Mouse (Mus musculus) urinary bladder, postnatal 10 days (tissue): ENCODE data around the gene Tnfsf9.

ENCODE experiments used
- DNase-seq: peaks from one replicate; pipeline ENCODE4 v3.0.0; 2022; ENCODE audit warnings: low spot score

The Tnfsf9 gene

DNA sequence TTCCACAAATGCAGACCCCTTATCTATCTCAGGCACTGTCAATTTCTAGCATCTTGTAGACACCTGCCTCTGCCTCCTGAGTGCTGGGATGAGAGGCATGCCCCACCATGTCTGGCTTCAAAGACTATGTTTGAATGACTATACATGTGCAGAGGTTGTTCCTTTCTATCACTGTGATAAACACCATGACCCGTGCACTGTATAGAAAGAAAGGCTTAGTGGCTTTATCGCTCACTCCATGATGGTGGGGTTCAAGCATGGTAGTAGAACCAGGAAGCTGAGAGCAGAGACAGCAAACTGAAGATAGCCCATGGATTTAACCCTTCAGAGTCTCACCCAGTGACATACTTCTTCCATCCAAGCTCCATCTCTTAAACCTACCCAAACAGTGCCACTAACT, 29.6 kb downstream of the Tnfsf9 start:
- DNase-seq, result no peak

- no peak for DNase-seq
Measured at GRCm38 (mm10) chr17:57135635-57136034, 30.5 kb downstream of the Tnfsf9 start.

DNA sequence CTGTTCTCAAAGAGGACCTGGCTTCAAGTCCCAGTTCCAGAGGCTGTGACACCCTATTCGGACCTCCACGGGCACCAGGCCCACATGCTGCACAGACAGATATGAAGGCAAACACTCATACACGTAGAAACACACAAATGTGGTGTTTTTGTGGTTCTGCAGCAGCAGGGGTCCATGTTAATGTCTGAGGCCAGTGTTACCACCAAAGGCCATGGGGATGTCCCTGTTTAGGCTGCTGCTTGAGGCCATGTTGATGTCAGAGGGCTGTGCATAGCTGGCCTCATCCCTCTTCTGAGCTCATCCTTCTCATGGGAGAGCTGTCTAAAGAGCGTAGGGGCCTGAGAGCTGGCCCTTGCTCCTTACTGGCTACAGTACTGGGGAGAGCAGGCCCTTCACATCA, 33.6 kb downstream of the Tnfsf9 start:
- DNase-seq, result no peak

DNA sequence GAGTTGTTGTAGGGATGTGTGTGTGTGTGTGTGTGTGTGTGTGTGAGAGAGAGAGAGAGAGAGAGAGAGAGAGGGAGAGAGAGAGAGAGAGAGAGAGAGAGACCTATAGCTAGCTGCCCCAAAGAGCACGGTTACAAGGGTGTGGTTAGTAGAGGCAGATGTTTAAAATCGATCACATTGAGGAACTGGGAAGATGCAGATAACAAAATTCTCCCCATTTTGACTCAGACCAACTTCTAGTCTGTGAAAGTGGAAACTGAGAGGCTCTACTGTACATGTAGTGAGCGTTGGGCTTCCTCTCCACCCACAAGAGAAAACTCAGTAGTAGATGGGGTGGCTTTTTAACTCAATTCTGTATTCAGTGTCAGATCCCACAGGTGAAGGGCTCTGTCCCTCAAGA, 34.6 kb downstream of the Tnfsf9 start:
- DNase-seq, result no peak

GRCm38 (mm10) chr17:57143704-57144103, 38.6 kb downstream of the Tnfsf9 start:
- no peak for DNase-seq

GRCm38 (mm10) chr17:57145115-57145514, 40.0 kb downstream of the Tnfsf9 start:
- no peak for DNase-seq

GRCm38 (mm10) chr17:57148343-57148742, 43.2 kb downstream of the Tnfsf9 start:
- no peak for DNase-seq

GRCm38 (mm10) chr17:57148994-57149803, 44.1 kb downstream of the Tnfsf9 start, which contains the start of gene Cd70:
Gene Cd70 (minus strand): TSS chr17:57149777.
- no peak for DNase-seq

GRCm38 (mm10) chr17:57153006-57153405, 47.9 kb downstream of the Tnfsf9 start:
- no peak for DNase-seq

DNA sequence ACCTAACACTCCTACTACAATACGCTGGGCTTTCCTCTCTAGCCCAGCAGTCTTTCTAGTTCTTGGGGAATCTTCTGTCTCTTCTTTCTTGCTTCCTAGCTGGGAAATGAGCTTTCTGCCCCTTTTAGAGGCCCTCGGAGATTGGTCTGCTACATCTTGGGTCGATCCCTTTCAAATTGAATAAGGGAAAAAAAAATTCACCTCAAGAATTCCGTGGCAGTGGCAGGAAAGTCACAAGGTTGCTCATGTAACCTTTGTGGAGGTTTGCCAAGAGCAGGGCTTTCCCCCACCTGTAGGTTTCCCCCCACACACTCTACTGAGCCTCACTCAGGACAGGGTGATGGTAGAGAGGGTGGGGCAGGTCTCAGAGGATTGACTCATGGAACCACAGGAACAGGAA, 48.7 kb downstream of the Tnfsf9 start:
- no peak for DNase-seq
